Mouse (Mus musculus): Measurements from ENCODE around the gene Vmn1r217. TPM values are rescaled to one million over a fixed set of nuclear protein-coding genes. Genes with fewer than 3 reads are reported as not detected.
"Not testable (repeated sequence)": the region's sequence is repeated elsewhere in the genome, so short reads cannot be mapped to it uniquely, and the experiment has no call there.

Vmn1r217 gene
- not detected in 2 replicates for polyA plus RNA-seq (2015; fragmentation: Nextera tagmentation; extraction: Ambion mirVana)

DNA sequence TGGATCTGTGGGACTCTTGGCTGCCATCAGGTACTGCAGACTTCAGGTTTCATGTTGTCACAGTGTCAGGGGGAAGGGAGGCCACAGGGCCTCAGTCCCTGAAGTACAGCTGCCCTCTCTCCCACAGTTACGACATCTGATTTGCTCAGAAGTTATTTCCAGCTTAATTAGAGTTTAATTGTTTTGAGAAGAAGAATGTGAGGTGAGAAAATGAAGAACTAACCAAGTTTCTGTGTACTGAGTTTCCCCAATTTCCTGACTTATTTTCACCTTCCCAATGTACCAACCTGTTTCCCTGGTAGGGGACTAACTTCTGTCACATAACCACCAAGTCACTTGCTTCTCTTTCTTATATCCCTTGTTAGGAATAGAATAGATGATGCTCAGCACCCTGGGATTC, at the start of gene Vmn1r217:
TSS of gene Vmn1r217 (minus strand) at position 101 of the 400 bp plus-strand sequence.
- not testable (repeated sequence) for H3K4me3 ChIP-seq (replicated peaks; ENCODE audit: low read length); H3K4me1 ChIP-seq (replicated peaks; ENCODE audit: control insufficient read depth, insufficient read depth, low read length); H3K9ac ChIP-seq (replicated peaks; ENCODE audit: low read depth, low read length); H3K36me3 ChIP-seq (ENCODE audit: control insufficient read depth, insufficient read depth); H3K27ac ChIP-seq (ENCODE audit: low read length); H3K27me3 ChIP-seq (replicated peaks; ENCODE audit: control insufficient read depth, insufficient read depth, low read length); H3K9me3 ChIP-seq (ENCODE audit: control insufficient read depth, low read length); H3K4me2 ChIP-seq (ENCODE audit: low read length); ATAC-seq
- 62% methylated on average over 1 of the region's 1 CpGs for WGBS

DNA sequence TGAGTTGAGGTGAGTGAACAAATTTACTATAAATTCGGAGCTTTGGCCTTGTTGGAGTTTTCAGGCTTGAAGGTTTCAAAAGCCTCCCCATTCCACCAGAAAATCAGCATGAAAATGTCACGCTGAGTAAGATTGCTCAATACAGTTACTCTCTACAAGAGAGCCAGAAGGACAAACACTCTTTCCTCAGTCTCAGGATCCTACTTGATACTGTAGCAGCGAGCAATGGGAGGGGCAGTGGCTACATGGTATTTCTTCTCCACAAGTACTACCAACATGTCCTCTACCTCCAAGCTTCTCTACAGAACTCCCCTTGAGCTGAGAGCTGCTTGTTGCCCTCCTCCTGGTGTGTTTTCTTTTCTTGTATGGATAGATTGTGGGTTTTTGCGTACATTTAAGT, 48.4 kb upstream of the Vmn1r217 start:
- not testable (repeated sequence) for H3K4me2 ChIP-seq (ENCODE audit: low read length); H3K9ac ChIP-seq (replicated peaks; ENCODE audit: low read depth, low read length); H3K9me3 ChIP-seq (ENCODE audit: control insufficient read depth, low read length); H3K36me3 ChIP-seq (ENCODE audit: control insufficient read depth, insufficient read depth); ATAC-seq; H3K4me1 ChIP-seq (replicated peaks; ENCODE audit: control insufficient read depth, insufficient read depth, low read length); H3K27me3 ChIP-seq (replicated peaks; ENCODE audit: control insufficient read depth, insufficient read depth, low read length); H3K4me3 ChIP-seq (replicated peaks; ENCODE audit: low read length); H3K27ac ChIP-seq (ENCODE audit: low read length)
- 90% methylated on average over 4 of the region's 4 CpGs for WGBS

DNA sequence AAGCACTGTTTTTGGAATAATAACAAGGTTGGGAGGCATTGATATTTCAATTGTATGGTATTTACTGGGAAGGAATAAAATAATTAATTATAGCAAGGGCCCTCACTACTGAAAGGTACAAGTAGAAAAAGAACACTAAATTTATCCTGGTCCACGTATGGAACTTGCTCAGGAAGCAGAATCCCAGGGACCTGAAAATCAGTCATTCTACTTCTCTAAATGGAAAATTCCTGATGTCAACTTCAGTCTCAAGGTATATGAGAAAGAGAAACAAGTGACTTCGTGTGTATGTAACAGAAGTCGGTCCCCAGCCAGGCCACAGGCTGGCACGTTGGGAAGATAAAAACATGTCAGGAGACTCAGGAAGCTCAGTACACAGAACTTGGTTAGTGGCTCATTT, 41.0 kb upstream of the Vmn1r217 start, which contains the start of gene Vmn1r219:
TSS of gene Vmn1r219 (plus strand) at position 301 of the 400 bp plus-strand sequence.
- no peak within 1 kb of the TSS for H3K4me2 ChIP-seq (ENCODE audit: low read length)
- H3K4me1 ChIP-seq (replicated peaks; ENCODE audit: control insufficient read depth, insufficient read depth, low read length) = no peaks in the 10 kb centered on the region
- no peak within 1 kb of the TSS for H3K27ac ChIP-seq (ENCODE audit: low read length)
- H3K36me3 ChIP-seq (ENCODE audit: control insufficient read depth, insufficient read depth) = no peaks in the 10 kb centered on the region
- ATAC-seq = no peak
- H3K4me3 ChIP-seq (replicated peaks; ENCODE audit: low read length) = no peak within 1 kb of the TSS
- H3K9ac ChIP-seq (replicated peaks; ENCODE audit: low read depth, low read length) = no peak within 1 kb of the TSS
- 82% methylated on average over 4 of the region's 4 CpGs for WGBS
- H3K27me3 ChIP-seq (replicated peaks; ENCODE audit: control insufficient read depth, insufficient read depth, low read length) = no peaks in the 10 kb centered on the region
- H3K9me3 ChIP-seq (ENCODE audit: control insufficient read depth, low read length) = no peaks in the 10 kb centered on the region

DNA sequence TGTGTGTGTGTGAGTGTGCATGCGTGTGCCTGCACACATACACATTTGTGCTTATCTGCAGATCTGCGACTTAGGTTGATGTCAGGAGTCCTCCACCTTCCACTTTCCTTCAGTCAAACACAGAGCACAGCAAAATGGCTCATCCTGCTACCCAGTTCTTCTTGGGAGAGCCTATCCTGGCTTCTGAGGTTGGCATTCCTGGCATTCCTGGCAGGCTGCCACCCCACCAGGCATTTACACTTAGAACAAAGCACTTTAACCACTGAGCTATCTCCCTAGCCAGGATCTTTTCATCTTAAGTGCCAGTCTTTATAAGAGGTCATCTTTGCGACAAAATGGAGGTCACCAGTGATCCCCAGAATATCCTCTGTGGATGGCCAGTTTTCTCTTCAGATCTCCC, 39.8 kb upstream of the Vmn1r217 start:
- H3K9me3 ChIP-seq (ENCODE audit: control insufficient read depth, low read length) = no peaks in the 10 kb centered on the region
- ATAC-seq = no peak
- no peak overlapping the region for H3K9ac ChIP-seq (replicated peaks; ENCODE audit: low read depth, low read length)
- H3K36me3 ChIP-seq (ENCODE audit: control insufficient read depth, insufficient read depth) = no peaks in the 10 kb centered on the region
- no peak overlapping the region for H3K4me3 ChIP-seq (replicated peaks; ENCODE audit: low read length)
- H3K4me1 ChIP-seq (replicated peaks; ENCODE audit: control insufficient read depth, insufficient read depth, low read length) = no peaks in the 10 kb centered on the region
- H3K4me2 ChIP-seq (ENCODE audit: low read length) = no peak overlapping the region
- 67% methylated on average over 3 of the region's 3 CpGs for WGBS
- H3K27me3 ChIP-seq (replicated peaks; ENCODE audit: control insufficient read depth, insufficient read depth, low read length) = no peaks in the 10 kb centered on the region
- H3K27ac ChIP-seq (ENCODE audit: low read length) = no peak overlapping the region

DNA sequence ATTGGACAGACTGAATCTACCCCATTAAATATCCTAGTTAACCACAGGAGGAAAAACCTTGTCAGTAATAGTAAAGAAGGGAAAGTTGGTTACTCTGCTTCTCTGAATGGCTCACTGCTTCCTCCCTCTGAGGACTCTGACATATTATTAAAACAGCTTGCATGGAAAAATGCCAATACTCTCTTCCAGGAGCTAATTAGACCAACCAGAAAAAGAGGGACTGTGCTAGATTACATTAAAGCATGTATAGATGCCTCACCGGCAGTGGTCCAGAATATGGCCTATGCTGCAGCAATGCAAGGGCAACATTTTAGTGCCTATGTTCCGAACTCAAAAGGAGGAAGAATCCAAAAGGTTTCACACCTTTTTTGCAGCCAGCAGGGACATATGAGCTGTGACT, 20.9 kb upstream of the Vmn1r217 start:
- H3K4me3 ChIP-seq (replicated peaks; ENCODE audit: low read length) = no peak overlapping the region
- WGBS = 43% methylated on average over 2 of the region's 2 CpGs
- no peaks in the 10 kb centered on the region for H3K36me3 ChIP-seq (ENCODE audit: control insufficient read depth, insufficient read depth)
- no peak overlapping the region for H3K27ac ChIP-seq (ENCODE audit: low read length)
- ATAC-seq = peak; percentile 88
- H3K4me1 ChIP-seq (replicated peaks; ENCODE audit: control insufficient read depth, insufficient read depth, low read length) = no peaks in the 10 kb centered on the region
- no peaks in the 10 kb centered on the region for H3K27me3 ChIP-seq (replicated peaks; ENCODE audit: control insufficient read depth, insufficient read depth, low read length)
- H3K4me2 ChIP-seq (ENCODE audit: low read length) = no peak overlapping the region
- H3K9me3 ChIP-seq (ENCODE audit: control insufficient read depth, low read length) = no peaks in the 10 kb centered on the region
- no peak overlapping the region for H3K9ac ChIP-seq (replicated peaks; ENCODE audit: low read depth, low read length)

DNA sequence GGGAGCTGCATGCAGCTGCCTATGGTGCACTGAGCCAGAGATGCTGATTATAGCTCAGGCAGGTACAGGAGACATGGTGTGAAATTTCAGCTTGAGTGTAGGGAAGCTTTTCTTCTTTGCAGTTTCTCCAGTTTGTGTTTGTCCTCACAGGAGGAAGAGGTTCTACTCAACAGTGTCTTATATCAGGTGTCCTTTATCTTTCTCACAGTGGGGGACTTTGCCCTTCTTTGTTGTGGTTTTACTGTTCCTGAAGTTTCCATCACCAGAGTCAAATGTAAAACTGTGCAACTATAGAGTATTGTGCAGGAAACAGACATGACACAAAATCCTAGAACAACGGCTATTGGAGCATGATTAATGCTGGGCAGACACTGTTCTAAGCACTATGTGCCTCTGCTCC, 15.5 kb upstream of the Vmn1r217 start:
- ATAC-seq = no peak
- Histone ChIP-seq H3K9ac (replicated peaks; ENCODE audit: low read depth, low read length) (no peak overlapping the region), H3K4me3 (replicated peaks; ENCODE audit: low read length) (no peak overlapping the region), H3K4me1 (replicated peaks; ENCODE audit: control insufficient read depth, insufficient read depth, low read length) (no peaks in the 10 kb centered on the region), H3K27ac (ENCODE audit: low read length) (no peak overlapping the region), H3K9me3 (ENCODE audit: control insufficient read depth, low read length) (no peaks in the 10 kb centered on the region), H3K4me2 (ENCODE audit: low read length) (no peak overlapping the region), H3K27me3 (replicated peaks; ENCODE audit: control insufficient read depth, insufficient read depth, low read length) (no peaks in the 10 kb centered on the region), H3K36me3 (ENCODE audit: control insufficient read depth, insufficient read depth) (no peaks in the 10 kb centered on the region)
- WGBS = 60% methylated on average over 1 of the region's 1 CpGs

DNA sequence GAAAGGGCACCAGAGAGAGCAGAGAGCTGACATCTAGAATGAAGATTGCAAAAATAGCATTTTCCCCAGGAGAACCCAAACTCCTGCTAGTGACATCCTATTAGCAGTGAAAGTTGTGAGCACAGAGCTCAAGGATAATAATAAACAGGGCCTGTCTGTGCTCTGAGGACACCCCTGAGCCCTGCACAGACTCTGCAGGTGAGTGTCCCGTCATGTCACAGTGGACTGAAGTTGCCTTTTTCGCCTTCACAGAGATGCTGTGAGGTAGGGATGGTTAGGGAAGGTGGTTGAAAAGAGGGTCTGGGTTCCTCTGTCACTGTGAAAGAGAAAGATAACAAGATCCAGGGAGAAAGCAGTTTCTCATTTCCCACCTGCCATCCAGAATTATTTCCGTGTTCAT, 15.1 kb upstream of the Vmn1r217 start, which contains the start of gene Vmn1r218:
TSS of gene Vmn1r218 (plus strand) at position 57 of the 400 bp plus-strand sequence.
- H3K36me3 ChIP-seq (ENCODE audit: control insufficient read depth, insufficient read depth) = no peaks in the 10 kb centered on the region
- ATAC-seq = no peak

DNA sequence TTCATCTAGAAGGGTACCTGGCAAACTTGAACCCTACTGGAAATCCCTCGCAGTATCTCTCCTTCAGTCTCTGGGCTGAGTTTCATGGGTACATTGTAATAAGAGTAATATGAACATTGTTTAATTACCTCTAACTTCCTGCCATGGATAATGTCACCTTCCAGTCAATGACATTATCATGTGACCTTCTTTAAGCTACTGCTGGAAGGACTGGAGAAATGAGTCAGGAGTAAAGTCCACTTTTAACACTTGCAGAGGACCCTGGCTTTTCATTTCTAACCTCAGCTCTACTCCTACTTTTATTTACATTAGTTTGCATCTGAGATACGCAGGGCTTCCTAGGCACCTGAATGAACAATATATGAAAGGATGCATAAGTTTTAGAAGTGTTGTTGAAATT, 2.6 kb upstream of the Vmn1r217 start:
- H3K9ac ChIP-seq (replicated peaks; ENCODE audit: low read depth, low read length) = no peak overlapping the region
- H3K4me2 ChIP-seq (ENCODE audit: low read length) = no peak overlapping the region
- no peaks in the 10 kb centered on the region for H3K9me3 ChIP-seq (ENCODE audit: control insufficient read depth, low read length)
- no peak for ATAC-seq
- H3K4me1 ChIP-seq (replicated peaks; ENCODE audit: control insufficient read depth, insufficient read depth, low read length) = no peaks in the 10 kb centered on the region
- WGBS = 90% methylated on average over 2 of the region's 2 CpGs
- no peaks in the 10 kb centered on the region for H3K27me3 ChIP-seq (replicated peaks; ENCODE audit: control insufficient read depth, insufficient read depth, low read length)
- no peak overlapping the region for H3K4me3 ChIP-seq (replicated peaks; ENCODE audit: low read length)
- H3K36me3 ChIP-seq (ENCODE audit: control insufficient read depth, insufficient read depth) = no peaks in the 10 kb centered on the region
- H3K27ac ChIP-seq (ENCODE audit: low read length) = no peak overlapping the region

More for the DNA sequence above, 15.1 kb upstream of the Vmn1r217 start, which contains the start of gene Vmn1r218:
- WGBS = 70% methylated on average over 3 of the region's 3 CpGs
- Histone ChIP-seq H3K4me1 (replicated peaks; ENCODE audit: control insufficient read depth, insufficient read depth, low read length) (no peaks in the 10 kb centered on the region), H3K4me3 (replicated peaks; ENCODE audit: low read length) (no peak within 1 kb of the TSS), H3K9ac (replicated peaks; ENCODE audit: low read depth, low read length) (no peak within 1 kb of the TSS), H3K4me2 (ENCODE audit: low read length) (no peak within 1 kb of the TSS), H3K9me3 (ENCODE audit: control insufficient read depth, low read length) (no peaks in the 10 kb centered on the region), H3K27ac (ENCODE audit: low read length) (no peak within 1 kb of the TSS), H3K27me3 (replicated peaks; ENCODE audit: control insufficient read depth, insufficient read depth, low read length) (no peaks in the 10 kb centered on the region)

DNA sequence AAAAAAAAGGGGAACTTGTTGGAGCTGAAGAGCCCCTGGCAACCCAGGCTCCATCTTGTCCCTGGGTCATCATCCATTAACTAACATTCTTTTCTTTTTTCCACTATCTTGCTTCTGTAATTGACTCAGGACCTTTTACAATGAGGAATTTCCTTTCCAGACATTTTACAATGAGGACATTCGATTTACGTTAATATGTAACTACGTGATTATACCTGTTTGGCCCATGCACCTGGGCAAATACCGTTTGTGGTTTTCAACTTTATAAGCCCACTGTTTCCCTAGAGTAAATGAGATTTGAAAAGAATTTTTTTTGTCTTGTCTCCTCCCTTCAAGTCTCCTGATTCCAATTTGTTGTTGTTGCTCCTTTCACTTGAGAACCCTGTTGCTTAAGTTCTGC, 23.6 kb downstream of the Vmn1r217 start:
- no peaks in the 10 kb centered on the region for H3K9me3 ChIP-seq (ENCODE audit: control insufficient read depth, low read length)
- no peak overlapping the region for H3K27ac ChIP-seq (ENCODE audit: low read length)
- WGBS = 98% methylated on average over 4 of the region's 4 CpGs
- no peaks in the 10 kb centered on the region for H3K4me1 ChIP-seq (replicated peaks; ENCODE audit: control insufficient read depth, insufficient read depth, low read length)
- no peaks in the 10 kb centered on the region for H3K27me3 ChIP-seq (replicated peaks; ENCODE audit: control insufficient read depth, insufficient read depth, low read length)
- no peaks in the 10 kb centered on the region for H3K36me3 ChIP-seq (ENCODE audit: control insufficient read depth, insufficient read depth)
- no peak for ATAC-seq
- no peak overlapping the region for H3K4me3 ChIP-seq (replicated peaks; ENCODE audit: low read length)
- H3K9ac ChIP-seq (replicated peaks; ENCODE audit: low read depth, low read length) = no peak overlapping the region
- H3K4me2 ChIP-seq (ENCODE audit: low read length) = no peak overlapping the region

DNA sequence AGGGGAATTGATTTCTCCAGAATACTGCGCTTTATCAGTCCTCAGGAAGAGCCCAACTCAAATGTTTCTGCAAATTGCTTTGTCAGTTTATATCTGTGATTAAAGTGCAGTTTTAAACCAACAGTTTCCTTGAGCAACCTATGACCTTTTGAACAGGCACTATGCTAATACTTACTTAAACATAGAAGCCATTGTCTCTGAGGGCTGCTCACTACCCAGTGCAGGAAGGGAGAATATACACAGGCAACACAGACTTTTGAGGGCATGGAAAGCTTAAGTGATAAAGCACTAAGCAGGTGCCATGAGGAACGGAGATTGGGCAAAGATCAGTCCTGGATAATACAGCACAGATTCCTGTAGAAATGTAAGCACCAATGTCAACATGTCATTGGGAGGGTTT, 48.7 kb downstream of the Vmn1r217 start:
- no peak overlapping the region for H3K9ac ChIP-seq (replicated peaks; ENCODE audit: low read depth, low read length)
- WGBS = 85% methylated on average over 2 of the region's 2 CpGs
- H3K9me3 ChIP-seq (ENCODE audit: control insufficient read depth, low read length) = no peaks in the 10 kb centered on the region
- ATAC-seq = no peak
- no peaks in the 10 kb centered on the region for H3K36me3 ChIP-seq (ENCODE audit: control insufficient read depth, insufficient read depth)
- no peaks in the 10 kb centered on the region for H3K4me1 ChIP-seq (replicated peaks; ENCODE audit: control insufficient read depth, insufficient read depth, low read length)
- no peak overlapping the region for H3K4me3 ChIP-seq (replicated peaks; ENCODE audit: low read length)
- H3K27ac ChIP-seq (ENCODE audit: low read length) = no peak overlapping the region
- H3K4me2 ChIP-seq (ENCODE audit: low read length) = no peak overlapping the region
- H3K27me3 ChIP-seq (replicated peaks; ENCODE audit: control insufficient read depth, insufficient read depth, low read length) = no peaks in the 10 kb centered on the region

All from forebrain, embryonic 16.5 days (tissue).